Mouse (Mus musculus): ENCODE measurements around the gene Itgb7.

- no peak for TF ChIP-seq POLR2A (IDR thresholded peaks at IDR 0.05; ENCODE audit: extremely low read depth, insufficient read depth, low read length)
- no peak for TF ChIP-seq CTCF (IDR thresholded peaks at IDR 0.05; ENCODE audit: extremely low read depth, insufficient read depth, low read length)
Measured at GRCm38 (mm10) chr15:102195373-102195772, 36.4 kb downstream of the Itgb7 start.
